Mouse (Mus musculus) hindbrain, embryonic 14.5 days (tissue): ENCODE data around the gene Tmem131l. TPM values are rescaled to one million over a fixed set of nuclear protein-coding genes. Genes with fewer than 3 reads are reported as not detected.

Experiments used
- ATAC-seq: fragments of 200-750 bp; cut with Nextera tagmentation; 2 replicates; pipeline ENCODE4 v1.8.0; 2017; ENCODE audit warnings: moderate number of reproducible peaks, mild to moderate bottlenecking, moderate TSS enrichment, moderate library complexity; ENCODE audit not compliant: low FRiP score
- DNase-seq: peaks from one replicate; pipeline ENCODE4 v3.0.0-alpha.2; 2015; ENCODE audit warnings: low spot score
- H3K27ac ChIP-seq: fragments of 300-500 bp; sonication (generic); 2 replicates; pipeline ENCODE4 v1.5.1; 2014; ENCODE audit warnings: mild to moderate bottlenecking, moderate library complexity
- H3K27me3 ChIP-seq: fragments of 300-500 bp; sonication (generic); 2 replicates; pipeline ENCODE4 v1.6.1; 2014; ENCODE audit warnings: mild to moderate bottlenecking, low read length, mixed read lengths; ENCODE audit not compliant: control insufficient read depth, insufficient read depth
- H3K36me3 ChIP-seq: fragments of 300-500 bp; sonication (generic); replicated peaks from 2 replicates; pipeline ENCODE4 v1.6.1; 2014; ENCODE audit not compliant: control insufficient read depth, insufficient read depth
- H3K4me1 ChIP-seq: fragments of 300-500 bp; sonication (generic); replicated peaks from 2 replicates; pipeline ENCODE4 v1.6.1; 2014; ENCODE audit warnings: antibody characterized with exemption, low read length, mixed read lengths; ENCODE audit not compliant: control insufficient read depth, insufficient read depth
- H3K4me2 ChIP-seq: fragments of 300-500 bp; sonication (generic); replicated peaks from 2 replicates; pipeline ENCODE4 v1.6.1; 2014; ENCODE audit warnings: mild to moderate bottlenecking, moderate library complexity
- H3K4me3 ChIP-seq: fragments of 300-500 bp; sonication (generic); replicated peaks from 2 replicates; pipeline ENCODE4 v1.5.1; 2014; ENCODE audit warnings: mild to moderate bottlenecking, low read length
- H3K9ac ChIP-seq: fragments of 300-500 bp; sonication (generic); 2 replicates; pipeline ENCODE4 v1.6.1; 2014
- H3K9me3 ChIP-seq: fragments of 300-500 bp; sonication (generic); 2 replicates; pipeline ENCODE4 v1.6.1; 2016; ENCODE audit warnings: low read length; ENCODE audit not compliant: control insufficient read depth
- WGBS: fragments of 180-500 bp; shearing (Covaris S2); extraction: QIAGEN DNeasy Blood & Tissue Kit; methylation state at CpG from one replicate; pipeline ENCODE4 v1.1.7; 2014; 5-methylcytosine and 5-hydroxymethylcytosine counted together
- polyA plus RNA-seq: library from polyadenylated mRNA; unstranded; fragments of >200 nt; fragmentation: Nextera tagmentation; extraction: Ambion mirVana; gene quantifications from 2 replicates; pipeline ENCODE4 v1.2.1, GENCODE M21; 2014

Tmem131l gene
- polyA plus RNA-seq, 1 experiment from 2014 or later = 57.5 TPM

DNA sequence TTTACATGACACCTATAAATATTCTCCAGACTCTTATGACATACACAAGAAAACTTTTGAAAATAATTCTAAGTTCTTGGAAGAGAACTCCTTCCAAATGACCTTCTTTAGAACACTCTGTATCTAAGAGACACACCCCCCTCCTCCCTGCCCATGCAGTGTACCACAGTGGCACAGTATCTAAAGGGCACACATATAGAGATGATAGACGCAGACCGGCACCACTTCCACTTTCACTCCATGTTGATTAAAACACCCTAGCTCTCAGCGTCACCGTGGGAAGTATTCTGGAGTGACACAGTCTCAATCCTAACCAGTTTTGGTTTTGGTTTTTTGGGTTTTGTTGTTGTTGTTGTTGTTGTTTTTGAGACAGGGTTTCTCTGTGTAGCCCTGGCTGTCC lies 3.1 kb downstream of the Tmem131l start:
- Histone ChIP-seq H3K4me3 (no peak overlapping the region), H3K9me3 (no peaks in the 10 kb centered on the region), H3K9ac (no peak overlapping the region), H3K36me3 (no peaks in the 10 kb centered on the region; the same call in 1 of the 2 replicates), H3K27ac (no peak overlapping the region), H3K4me1 (peaks cover 60% of the 10 kb centered on the region), H3K4me2 (peak overlapping the region; percentile 99; the same call in 1 of the 2 replicates), H3K27me3 (no peaks in the 10 kb centered on the region)
- DNase-seq = no peak
- ATAC-seq = no peak
- WGBS = 91% methylated on average over 4 of the region's 4 CpGs

DNA sequence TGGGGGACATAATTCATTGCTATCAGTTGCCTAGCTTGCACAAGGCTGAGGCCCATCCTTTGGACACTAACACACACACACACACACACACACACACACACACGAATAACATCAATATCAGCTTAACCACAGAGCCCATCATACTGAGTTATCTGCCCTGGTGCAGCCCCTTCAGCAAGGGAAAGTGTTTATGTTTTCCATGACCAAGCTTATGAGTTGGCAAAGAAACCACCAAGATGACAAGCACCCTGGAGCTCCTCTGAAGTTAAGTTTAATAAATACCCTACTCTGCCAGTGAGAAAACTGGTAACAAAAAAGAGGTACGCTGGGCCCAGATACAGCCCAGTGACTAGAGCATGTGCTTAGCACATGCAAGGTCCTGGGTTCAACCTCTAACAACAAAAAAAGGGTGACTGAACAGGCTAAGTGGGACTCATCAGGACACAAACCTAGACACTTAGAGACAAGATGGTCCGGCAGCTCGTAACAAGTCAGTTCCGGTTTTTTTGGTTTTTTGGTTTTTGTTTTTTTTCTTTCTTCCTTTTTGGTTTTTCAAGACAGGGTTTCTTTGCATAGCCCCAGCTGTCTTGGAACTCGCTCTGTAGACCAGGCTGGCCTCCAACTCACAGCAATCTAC lies 4.1 kb downstream of the Tmem131l start:
- no peak overlapping the region for H3K4me2 ChIP-seq
- H3K27ac ChIP-seq = no peak overlapping the region
- H3K4me1 ChIP-seq = peaks cover 56% of the 10 kb centered on the region
- H3K36me3 ChIP-seq = peaks cover 8% of the 10 kb centered on the region; the same call in 1 of the 2 replicates
- no peaks in the 10 kb centered on the region for H3K9me3 ChIP-seq
- H3K9ac ChIP-seq = no peak overlapping the region
- 88% methylated on average over 6 of the region's 6 CpGs for WGBS
- no peak overlapping the region for H3K4me3 ChIP-seq
- no peaks in the 10 kb centered on the region for H3K27me3 ChIP-seq
- ATAC-seq (no peak), DNase-seq (no peak)

DNA sequence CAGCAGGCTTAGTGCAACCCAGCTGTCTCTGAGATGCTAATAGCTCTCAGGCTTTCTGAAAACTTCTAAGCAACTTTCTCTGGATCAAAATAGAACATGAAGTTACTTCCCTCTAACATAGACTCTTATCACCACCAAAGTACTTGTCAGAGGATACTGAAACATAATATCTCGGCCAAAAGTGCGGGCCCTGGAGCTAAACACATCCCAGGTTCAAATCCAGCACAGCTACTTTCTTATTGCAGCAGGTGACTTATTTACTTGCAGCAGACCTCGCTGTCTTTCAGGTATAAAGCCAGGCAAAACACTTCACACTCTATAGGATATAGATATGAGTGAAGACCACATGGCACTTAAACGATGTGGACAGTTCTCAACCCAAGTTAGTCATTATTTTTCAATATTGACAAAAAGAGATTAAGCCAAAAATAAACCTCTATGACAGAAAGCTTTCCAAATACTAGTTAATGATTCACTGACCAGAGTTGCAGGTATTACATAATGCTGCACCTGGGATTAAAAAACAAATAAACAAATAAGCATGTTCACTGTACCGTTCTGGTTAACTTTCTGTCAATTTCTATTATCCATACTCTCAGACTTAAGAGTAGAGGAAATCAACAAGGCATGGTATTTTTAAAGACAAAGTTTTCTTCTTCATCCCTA lies 5.7 kb downstream of the Tmem131l start:
- 91% methylated on average over 5 of the region's 5 CpGs for WGBS
- Histone ChIP-seq H3K9me3 (no peaks in the 10 kb centered on the region), H3K36me3 (peaks cover 20% of the 10 kb centered on the region; the same call in 1 of the 2 replicates), H3K27ac (no peak overlapping the region), H3K27me3 (no peaks in the 10 kb centered on the region), H3K4me3 (no peak overlapping the region), H3K4me2 (no peak overlapping the region), H3K9ac (no peak overlapping the region), H3K4me1 (peaks cover 52% of the 10 kb centered on the region)
- no peak for ATAC-seq
- DNase-seq = no peak

DNA sequence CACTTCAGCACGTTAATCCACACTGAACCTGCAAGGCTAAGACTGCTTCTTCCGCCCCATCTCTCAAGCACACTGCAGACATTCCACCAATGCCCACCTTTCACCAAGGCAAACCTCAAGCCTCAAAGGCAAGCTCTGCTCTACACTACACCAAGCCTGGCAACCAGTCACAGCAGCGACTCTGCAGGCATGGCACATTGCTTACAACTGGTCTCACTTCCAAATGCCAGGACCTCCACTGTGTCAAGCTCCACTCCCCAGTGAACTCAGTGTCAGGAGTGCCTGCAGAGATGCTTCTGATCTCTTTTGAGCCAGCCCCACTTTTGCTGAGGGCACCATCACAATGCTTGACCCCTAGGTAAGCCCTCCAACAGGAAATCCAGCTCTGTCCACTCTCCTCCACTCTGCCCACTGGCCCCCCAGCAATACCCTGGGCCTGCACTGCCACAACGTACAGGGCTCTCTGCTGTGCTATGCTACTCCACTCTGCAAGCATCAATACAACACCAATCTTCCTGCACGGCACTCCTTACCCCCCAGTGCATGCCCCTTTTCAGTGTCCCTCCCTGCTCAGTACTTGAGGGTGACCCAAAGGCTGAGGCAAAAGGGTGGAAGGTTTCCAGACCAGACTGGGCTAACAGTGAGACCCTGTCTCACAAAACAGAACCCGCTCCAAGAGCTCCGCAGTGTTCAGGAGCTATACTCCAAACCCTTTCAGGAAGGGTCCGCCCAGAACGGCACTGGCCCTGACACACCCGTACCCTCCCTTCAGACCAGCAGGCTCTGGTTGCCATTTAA lies 6.8 kb downstream of the Tmem131l start:
- 72% methylated on average over 10 of the region's 10 CpGs for WGBS
- peak; percentile 44; the same call in 1 of the 2 replicates for ATAC-seq
- Histone ChIP-seq H3K9me3 (no peaks in the 10 kb centered on the region), H3K27ac (no peak overlapping the region), H3K4me1 (peaks cover 50% of the 10 kb centered on the region), H3K4me2 (no peak overlapping the region), H3K27me3 (no peaks in the 10 kb centered on the region), H3K4me3 (no peak overlapping the region), H3K36me3 (peaks cover 25% of the 10 kb centered on the region; the same call in 1 of the 2 replicates), H3K9ac (no peak overlapping the region)
- no peak for DNase-seq

DNA sequence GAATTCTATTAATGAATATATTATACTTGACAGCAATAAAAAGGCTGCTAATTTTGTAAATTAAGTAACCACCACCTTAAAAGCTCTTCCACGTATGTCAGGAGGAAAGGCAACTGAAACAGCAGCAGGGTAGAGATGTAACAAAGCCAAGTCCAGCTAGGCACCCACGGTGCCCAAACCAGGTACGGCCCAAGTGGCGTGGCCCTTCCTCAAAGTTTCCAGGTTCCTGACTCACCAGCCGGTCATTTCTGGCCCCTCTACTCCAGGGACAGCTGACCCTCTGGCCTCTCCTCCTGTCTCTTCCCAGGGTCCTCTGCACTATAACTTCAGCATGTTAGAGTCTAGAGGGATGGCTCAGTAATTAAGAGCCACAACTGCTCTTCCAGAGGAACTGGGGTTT lies 7.6 kb downstream of the Tmem131l start:
- Histone ChIP-seq H3K9ac (no peak overlapping the region), H3K9me3 (no peaks in the 10 kb centered on the region), H3K4me1 (peaks cover 43% of the 10 kb centered on the region), H3K4me2 (no peak overlapping the region), H3K4me3 (no peak overlapping the region), H3K27ac (no peak overlapping the region), H3K27me3 (no peaks in the 10 kb centered on the region), H3K36me3 (peaks cover 27% of the 10 kb centered on the region; the same call in 1 of the 2 replicates)
- no peak for ATAC-seq
- no peak for DNase-seq
- 90% methylated on average over 5 of the region's 5 CpGs for WGBS

DNA sequence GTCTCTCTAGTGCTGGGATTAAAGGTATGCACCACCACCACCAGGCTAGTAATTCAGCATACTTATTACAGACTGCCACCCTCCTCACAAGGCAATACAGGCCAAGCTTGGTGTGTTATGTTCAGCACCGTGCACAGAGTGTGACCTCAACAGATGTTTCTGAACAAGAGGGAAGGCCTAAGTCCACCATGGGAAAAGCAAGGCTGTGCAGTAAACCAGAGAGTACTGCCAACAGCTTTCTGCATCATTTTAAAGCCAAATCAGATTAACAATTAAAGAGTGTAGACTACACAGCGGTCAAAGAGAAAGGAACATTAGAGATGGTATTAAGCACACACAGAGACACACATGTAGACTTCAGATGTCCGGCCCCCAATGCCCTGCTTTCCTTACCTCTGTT lies 8.8 kb downstream of the Tmem131l start:
- no peaks in the 10 kb centered on the region for H3K27me3 ChIP-seq
- peaks cover 31% of the 10 kb centered on the region for H3K4me1 ChIP-seq

DNA sequence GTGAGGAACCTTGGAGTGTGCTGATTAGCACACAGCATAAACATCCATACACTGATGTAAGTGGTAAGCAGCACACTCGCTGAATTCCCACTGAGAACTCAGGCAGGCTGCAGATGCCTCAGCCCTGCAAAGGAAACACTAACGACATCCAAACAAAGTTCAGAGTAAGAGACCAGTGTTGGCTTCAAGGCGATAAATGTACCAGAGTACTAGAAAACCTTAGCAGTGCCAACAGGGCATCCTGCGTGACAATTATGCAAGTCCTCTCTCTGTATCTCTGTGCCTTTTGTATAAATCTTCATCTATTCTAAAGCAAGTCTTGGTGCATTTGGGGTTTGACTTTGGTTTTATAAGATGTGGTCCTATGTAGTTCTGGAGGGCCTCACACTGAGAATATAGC lies 11.0 kb downstream of the Tmem131l start:
- no peak overlapping the region for H3K4me3 ChIP-seq
- H3K9me3 ChIP-seq = no peaks in the 10 kb centered on the region
- no peak overlapping the region for H3K27ac ChIP-seq
- ATAC-seq (no peak), DNase-seq (no peak)
- H3K9ac ChIP-seq = no peak overlapping the region
- H3K4me1 ChIP-seq = peaks cover 27% of the 10 kb centered on the region
- WGBS = 89% methylated on average over 4 of the region's 4 CpGs
- H3K36me3 ChIP-seq = peaks cover 31% of the 10 kb centered on the region; the same call in 1 of the 2 replicates
- H3K4me2 ChIP-seq = no peak overlapping the region
- H3K27me3 ChIP-seq = no peaks in the 10 kb centered on the region

More for the DNA sequence above, 8.8 kb downstream of the Tmem131l start:
- ATAC-seq (no peak), DNase-seq (no peak)
- H3K9me3 ChIP-seq = no peaks in the 10 kb centered on the region
- no peak overlapping the region for H3K9ac ChIP-seq
- no peak overlapping the region for H3K4me2 ChIP-seq
- no peak overlapping the region for H3K4me3 ChIP-seq
- H3K27ac ChIP-seq = no peak overlapping the region
- H3K36me3 ChIP-seq = peaks cover 27% of the 10 kb centered on the region; the same call in 1 of the 2 replicates
- 79% methylated on average over 3 of the region's 3 CpGs for WGBS

DNA sequence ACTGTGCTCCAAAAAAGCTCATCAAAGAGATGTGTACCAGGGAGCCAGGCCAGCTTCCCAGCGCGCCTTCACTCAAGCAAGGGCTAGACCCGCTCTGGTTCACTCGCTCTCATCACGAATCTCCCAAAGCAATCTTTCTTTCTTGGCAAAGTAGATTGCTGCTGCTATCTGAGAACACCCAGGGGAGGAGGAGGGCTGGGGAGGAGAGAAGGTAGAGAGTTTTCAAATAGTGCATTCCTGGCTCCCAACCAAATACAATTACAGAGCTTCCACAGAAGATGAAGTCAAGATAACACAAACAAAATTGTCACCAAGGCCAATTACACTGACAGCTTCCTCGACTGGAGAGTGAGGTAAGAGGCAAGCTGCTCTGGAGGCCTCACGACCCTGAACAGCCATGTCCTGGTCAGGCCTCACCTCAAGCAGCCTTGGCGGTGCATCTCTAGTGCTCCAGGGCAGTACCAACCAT lies 12.2 kb downstream of the Tmem131l start:
- no peak for DNase-seq
- H3K9ac ChIP-seq = no peak overlapping the region
- peaks cover 23% of the 10 kb centered on the region for H3K4me1 ChIP-seq
- peaks cover 34% of the 10 kb centered on the region; the same call in 1 of the 2 replicates for H3K36me3 ChIP-seq
- no peak overlapping the region for H3K4me2 ChIP-seq
- H3K27me3 ChIP-seq = no peaks in the 10 kb centered on the region
- no peak overlapping the region for H3K27ac ChIP-seq
- no peak for ATAC-seq
- no peak overlapping the region for H3K4me3 ChIP-seq
- 74% methylated on average over 8 of the region's 8 CpGs for WGBS
- no peaks in the 10 kb centered on the region for H3K9me3 ChIP-seq

DNA sequence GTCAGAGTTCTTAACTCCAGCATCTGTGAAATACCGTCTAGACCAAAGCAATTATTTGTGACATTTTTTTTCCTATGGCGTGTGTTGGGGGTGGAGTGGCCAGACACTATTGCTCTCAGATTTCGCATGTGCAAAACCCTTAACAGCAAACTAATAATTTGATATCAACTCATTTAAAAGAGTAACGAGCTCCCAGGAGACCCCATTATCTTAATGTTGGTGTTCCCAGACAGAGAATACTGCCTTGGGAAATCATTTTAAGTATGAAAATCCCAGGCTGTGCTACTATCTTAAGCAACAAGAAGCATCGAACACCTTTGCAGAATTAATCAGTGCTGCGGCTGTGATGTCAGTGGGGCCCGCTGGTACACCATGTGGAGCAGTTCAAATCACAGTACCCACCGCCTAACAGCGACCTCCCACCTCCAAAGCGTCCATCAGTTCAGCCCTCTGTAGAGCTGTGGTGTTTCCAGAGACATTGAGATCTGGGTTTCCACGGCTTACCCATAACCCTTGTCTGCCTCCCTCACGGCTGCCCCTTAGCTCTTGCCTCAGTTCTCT lies 15.4 kb downstream of the Tmem131l start:
- 66% methylated on average over 12 of the region's 12 CpGs for WGBS
- Histone ChIP-seq H3K27me3 (no peaks in the 10 kb centered on the region), H3K27ac (peak overlapping the region; percentile 40; the same call in 1 of the 2 replicates), H3K9me3 (no peaks in the 10 kb centered on the region), H3K36me3 (peaks cover 16% of the 10 kb centered on the region; the same call in 1 of the 2 replicates), H3K4me2 (no peak overlapping the region), H3K9ac (no peak overlapping the region), H3K4me1 (peaks cover 36% of the 10 kb centered on the region), H3K4me3 (no peak overlapping the region)
- DNase-seq (no peak), ATAC-seq (peak; percentile 45)
